Mouse (Mus musculus): Measurements from ENCODE around the gene Sept9.

Gene Sept9

GRCm38 (mm10) chr11:117176304-117176703, 23.2 kb upstream of the Sept9 start:
- peak; percentile 13 for DNase-seq (ENCODE audit: low spot score)

GRCm38 (mm10) chr11:117176900-117177299, 22.6 kb upstream of the Sept9 start:
- no peak for DNase-seq (ENCODE audit: low spot score)

GRCm38 (mm10) chr11:117177303-117177979, 22.0 kb upstream of the Sept9 start:
- peak; percentile 66 for DNase-seq (ENCODE audit: low spot score)

- peak; percentile 23 for DNase-seq (ENCODE audit: low spot score)
Measured at GRCm38 (mm10) chr11:117179902-117180301, 19.6 kb upstream of the Sept9 start.

GRCm38 (mm10) chr11:117182808-117183207, 16.7 kb upstream of the Sept9 start:
- DNase-seq (ENCODE audit: low spot score): no peak

GRCm38 (mm10) chr11:117183299-117183698, 16.2 kb upstream of the Sept9 start:
- no peak for DNase-seq (ENCODE audit: low spot score)

- DNase-seq (ENCODE audit: low spot score): no peak
Measured at GRCm38 (mm10) chr11:117183841-117184240, 15.6 kb upstream of the Sept9 start.

- DNase-seq (ENCODE audit: low spot score): no peak
Measured at GRCm38 (mm10) chr11:117185076-117185933, 14.2 kb upstream of the Sept9 start.

GRCm38 (mm10) chr11:117191524-117191923, 7.9 kb upstream of the Sept9 start:
- DNase-seq (ENCODE audit: low spot score): no peak

- DNase-seq (ENCODE audit: low spot score): no peak
Measured at GRCm38 (mm10) chr11:117194475-117194937, 5.0 kb upstream of the Sept9 start.

GRCm38 (mm10) chr11:117195616-117196015, 3.8 kb upstream of the Sept9 start:
- DNase-seq (ENCODE audit: low spot score): no peak

- no peak for DNase-seq (ENCODE audit: low spot score)
Measured at GRCm38 (mm10) chr11:117196681-117197080, 2.8 kb upstream of the Sept9 start.

- DNase-seq (ENCODE audit: low spot score): no peak
Measured at GRCm38 (mm10) chr11:117198122-117198521, 1.3 kb upstream of the Sept9 start.

- DNase-seq (ENCODE audit: low spot score): no peak
Measured at GRCm38 (mm10) chr11:117201846-117202245, 2.4 kb downstream of the Sept9 start.

- DNase-seq (ENCODE audit: low spot score): no peak
Measured at GRCm38 (mm10) chr11:117204606-117205005, 5.1 kb downstream of the Sept9 start.

- no peak for DNase-seq (ENCODE audit: low spot score)
Measured at GRCm38 (mm10) chr11:117205042-117205441, 5.6 kb downstream of the Sept9 start.

GRCm38 (mm10) chr11:117205447-117205846, 6.0 kb downstream of the Sept9 start:
- DNase-seq (ENCODE audit: low spot score): no peak

- no peak for DNase-seq (ENCODE audit: low spot score)
Measured at GRCm38 (mm10) chr11:117207436-117207835, 8.0 kb downstream of the Sept9 start.

GRCm38 (mm10) chr11:117208151-117208673, 8.8 kb downstream of the Sept9 start:
- DNase-seq (ENCODE audit: low spot score): no peak

GRCm38 (mm10) chr11:117216713-117217112, 17.3 kb downstream of the Sept9 start:
- DNase-seq (ENCODE audit: low spot score): no peak

GRCm38 (mm10) chr11:117218070-117218469, 18.6 kb downstream of the Sept9 start:
- DNase-seq (ENCODE audit: low spot score): no peak

GRCm38 (mm10) chr11:117218498-117218897, 19.0 kb downstream of the Sept9 start:
- DNase-seq (ENCODE audit: low spot score): no peak

- no peak for DNase-seq (ENCODE audit: low spot score)
Measured at GRCm38 (mm10) chr11:117220777-117221176, 21.3 kb downstream of the Sept9 start.
